Mouse (Mus musculus): ENCODE measurements at regions not wholly inside any gene's neighbourhood (a gene's known extent, or its start where the extent isn't known, plus 50 kb on each side); places are given as distances from the start of the nearest gene placed in this dataset.

GRCm38 (mm10) chr4:105327711-105328471 lies 170.7 kb downstream of the Plpp3 start:
- no peak for DNase-seq

GRCm38 (mm10) chr4:105328776-105329175 lies 171.6 kb downstream of the Plpp3 start:
- DNase-seq, result peak; percentile 83 to 86

GRCm38 (mm10) chr4:105332081-105332480 lies 174.9 kb downstream of the Plpp3 start:
- DNase-seq, result no peak

GRCm38 (mm10) chr4:105335872-105336271 lies 178.7 kb downstream of the Plpp3 start:
- DNase-seq, result no peak

GRCm38 (mm10) chr4:105336557-105336956 lies 179.4 kb downstream of the Plpp3 start:
- DNase-seq, result no peak

- no peak for DNase-seq
Measured at GRCm38 (mm10) chr4:105338131-105338530, 181.0 kb downstream of the Plpp3 start.

GRCm38 (mm10) chr4:105338861-105339260 lies 181.7 kb downstream of the Plpp3 start:
- peak in 1 of 2 experiments; percentile 18 for DNase-seq

GRCm38 (mm10) chr4:105341274-105341673 lies 184.1 kb downstream of the Plpp3 start:
- DNase-seq, result no peak

- no peak for DNase-seq
Measured at GRCm38 (mm10) chr4:105346846-105347245, 189.7 kb downstream of the Plpp3 start.

GRCm38 (mm10) chr4:105347911-105348310 lies 190.8 kb downstream of the Plpp3 start:
- no peak for DNase-seq

GRCm38 (mm10) chr4:105349316-105350207 lies 192.4 kb downstream of the Plpp3 start:
- DNase-seq, result no peak

- DNase-seq, result no peak
Measured at GRCm38 (mm10) chr4:105352342-105352741, 195.2 kb downstream of the Plpp3 start.

GRCm38 (mm10) chr4:105352953-105353352 lies 195.8 kb downstream of the Plpp3 start:
- no peak for DNase-seq

GRCm38 (mm10) chr4:105354097-105354496 lies 196.9 kb downstream of the Plpp3 start:
- DNase-seq, result no peak

- no peak for DNase-seq
Measured at GRCm38 (mm10) chr4:105356616-105357015, 199.5 kb downstream of the Plpp3 start.

- no peak for DNase-seq
Measured at GRCm38 (mm10) chr4:105358725-105359124, 201.6 kb downstream of the Plpp3 start.

GRCm38 (mm10) chr4:105364496-105364895 lies 207.3 kb downstream of the Plpp3 start:
- peak in 1 of 2 experiments; percentile 16 for DNase-seq

- DNase-seq, result peak; percentile 21 to 36
Measured at GRCm38 (mm10) chr4:105365076-105365475, 207.9 kb downstream of the Plpp3 start.

GRCm38 (mm10) chr4:105376591-105376990 lies 219.4 kb downstream of the Plpp3 start:
- DNase-seq, result no peak

GRCm38 (mm10) chr4:105377469-105378187 lies 220.5 kb downstream of the Plpp3 start:
- DNase-seq, result no peak

- no peak for DNase-seq
Measured at GRCm38 (mm10) chr4:105384826-105385225, 227.7 kb downstream of the Plpp3 start.

- no peak for DNase-seq
Measured at GRCm38 (mm10) chr4:105385481-105385880, 228.3 kb downstream of the Plpp3 start.

GRCm38 (mm10) chr4:105390378-105390777 lies 233.2 kb downstream of the Plpp3 start:
- no peak for DNase-seq
